Comparison of ENCODE assay signal across 8 mouse cellular contexts in genomic region chr7:135853127-135853813, GRCm38 (mm10).
DNase-seq lines count a peak whose midpoint lies in the region; ATAC-seq and TF ChIP-seq lines count a peak whose summit lies in the region.

No protein-coding gene starts in this region.

- no peaks in the 10 kb centered on the region for H3K36me3 ChIP-seq in heart, postnatal 0 days (replicated peaks; ENCODE audit: control insufficient read depth, insufficient read depth, low read length)
- H3K36me3 ChIP-seq in limb, embryonic 11.5 days (ENCODE audit: control insufficient read depth, insufficient read depth, low read length): no peaks in the 10 kb centered on the region
- no peaks in the 10 kb centered on the region for H3K36me3 ChIP-seq in neural tube, embryonic 11.5 days (ENCODE audit: control insufficient read depth, insufficient read depth, low read length)

- H3K4me2 ChIP-seq in heart, postnatal 0 days (ENCODE audit: low read depth, low read length): peak overlapping the region; percentile 50
- H3K4me2 ChIP-seq in limb, embryonic 11.5 days (ENCODE audit: low read depth, severe bottlenecking): peak overlapping the region; percentile 40
- peak overlapping the region; percentile 42 for H3K4me2 ChIP-seq in neural tube, embryonic 11.5 days (ENCODE audit: low read depth)

- no peak overlapping the region for H3K27ac ChIP-seq in heart, postnatal 0 days (ENCODE audit: low read depth)
- H3K27ac ChIP-seq in limb, embryonic 11.5 days (replicated peaks; ENCODE audit: low read depth, low read length): no peak overlapping the region
- no peak overlapping the region for H3K27ac ChIP-seq in neural tube, embryonic 11.5 days (ENCODE audit: low read depth, low read length)

- peak; percentile 5 for DNase-seq in kidney, adult 8-10 months
- DNase-seq in kidney, adult 11 months: no peak
- DNase-seq in c-Kit-positive CD71-negative TER-119-negative erythroid progenitor cells, embryonic 14.5 days (ENCODE audit: low read depth): peak; percentile 7
- DNase-seq in heart, postnatal 0 days (ENCODE audit: low spot score): peak; percentile 36
- DNase-seq in limb, embryonic 11.5 days (ENCODE audit: low spot score): peak; percentile 79
- peak; percentile 71 for DNase-seq in neural tube, embryonic 11.5 days (ENCODE audit: low spot score)
- DNase-seq in left cerebral cortex, adult 18-20 months (ENCODE audit: low spot score in 2 of 2): no peak
- DNase-seq in MN1 (ENCODE audit: low spot score): no peak

- peaks cover 26% of the 10 kb centered on the region for H3K27me3 ChIP-seq in heart, postnatal 0 days (ENCODE audit: control insufficient read depth, insufficient read depth, low read length)
- peaks cover 11% of the 10 kb centered on the region for H3K27me3 ChIP-seq in limb, embryonic 11.5 days (ENCODE audit: control insufficient read depth, insufficient read depth, low read length)
- H3K27me3 ChIP-seq in neural tube, embryonic 11.5 days (ENCODE audit: control insufficient read depth, insufficient read depth, low read length): 0 out of 2 replicates have a peak, but pooled peaks cover 2% of the 10 kb centered on the region

- ATAC-seq in heart, postnatal 0 days (ENCODE audit: insufficient read depth, low read depth): peak; percentile 69; the same call in 1 of the 2 replicates
- no peak for ATAC-seq in limb, embryonic 11.5 days (ENCODE audit: insufficient number of reproducible peaks, low FRiP score, low TSS enrichment, low read depth)
- ATAC-seq in neural tube, embryonic 11.5 days (ENCODE audit: insufficient read depth, low FRiP score, low TSS enrichment): peak; percentile 71

- no peak for TF ChIP-seq EP300 in heart, postnatal 0 days (IDR thresholded peaks at IDR 0.05; ENCODE audit: low read depth)

- no peak overlapping the region for H3K9ac ChIP-seq in heart, postnatal 0 days (replicated peaks; ENCODE audit: low read depth, low read length)
- peak overlapping the region; percentile 27 for H3K9ac ChIP-seq in limb, embryonic 11.5 days (ENCODE audit: low read length)
- H3K9ac ChIP-seq in neural tube, embryonic 11.5 days (ENCODE audit: low read length): peak overlapping the region; percentile 24; the same call in 1 of the 2 replicates

- H3K4me3 ChIP-seq in heart, postnatal 0 days (ENCODE audit: low read depth, low read length): peak overlapping the region; percentile 29
- H3K4me3 ChIP-seq in limb, embryonic 11.5 days (ENCODE audit: low read depth, low read length): 0 out of 2 replicates have a peak overlapping the region, but pooled peaks have one; percentile 10
- H3K4me3 ChIP-seq in neural tube, embryonic 11.5 days (ENCODE audit: low read depth, low read length): peak overlapping the region; percentile 16

- H3K4me1 ChIP-seq in heart, postnatal 0 days (ENCODE audit: control insufficient read depth, insufficient read depth): no peaks in the 10 kb centered on the region
- H3K4me1 ChIP-seq in limb, embryonic 11.5 days (ENCODE audit: control insufficient read depth, insufficient read depth, low read length): peaks cover 13% of the 10 kb centered on the region
- H3K4me1 ChIP-seq in neural tube, embryonic 11.5 days (ENCODE audit: control insufficient read depth, insufficient read depth, low read length): peaks cover 4% of the 10 kb centered on the region

- 7% methylated on average over 39 of the region's 39 CpGs for whole genome bisulfite sequencing in heart, postnatal 0 days
- 7% methylated on average over 36 of the region's 39 CpGs for WGBS in limb, embryonic 11.5 days
- WGBS in neural tube, embryonic 11.5 days: 7% methylated on average over 38 of the region's 39 CpGs

- H3K9me3 ChIP-seq in heart, postnatal 0 days (replicated peaks; ENCODE audit: control insufficient read depth, low read length): no peaks in the 10 kb centered on the region
- no peaks in the 10 kb centered on the region for H3K9me3 ChIP-seq in limb, embryonic 11.5 days (ENCODE audit: control insufficient read depth, low read length)
- H3K9me3 ChIP-seq in neural tube, embryonic 11.5 days (ENCODE audit: control insufficient read depth, low read length): no peaks in the 10 kb centered on the region

- TF ChIP-seq CTCF in heart, postnatal 0 days (IDR thresholded peaks at IDR 0.05; ENCODE audit: low read depth): peak; percentile 25

Comparison
In these comparisons a context has a peak if more than half of its experiments do, and no peak if none do; other contexts are left out.
1. DNase-seq: peak in kidney, adult 8-10 months (2 of 2), c-Kit-positive CD71-negative TER-119-negative erythroid progenitor cells, embryonic 14.5 days (single experiment), heart, postnatal 0 days (single experiment), limb, embryonic 11.5 days (single experiment) and neural tube, embryonic 11.5 days (single experiment); none in kidney, adult 11 months (single experiment), left cerebral cortex, adult 18-20 months (0 of 2) and MN1 (single experiment).
2. Peak in every context shown above with its lines, with median percentiles within 50 percentile points of each other: H3K4me2 ChIP-seq and H3K4me3 ChIP-seq.